ENCODE assay signal across 8 mouse cellular contexts in the genomic region with DNA sequence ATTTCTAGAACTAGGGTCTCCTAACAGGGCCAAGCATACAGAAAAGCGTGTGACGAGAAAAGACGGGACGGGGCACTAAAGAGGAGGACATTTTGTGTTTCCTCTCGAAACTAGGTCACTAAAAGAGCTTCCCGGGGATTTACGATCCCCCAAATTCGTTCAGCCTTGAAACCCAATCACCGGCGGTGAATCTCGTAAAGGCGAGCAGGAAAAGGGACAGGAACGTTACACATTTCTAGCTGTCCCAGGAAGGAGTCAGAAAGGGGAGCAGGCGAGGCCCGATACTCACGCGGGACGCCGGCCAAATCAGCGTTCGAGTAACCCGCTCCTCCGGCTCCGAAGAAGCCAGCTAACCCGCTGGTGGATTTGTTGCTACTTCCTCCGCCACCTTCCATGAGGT. TPM values are rescaled to one million over a fixed set of nuclear protein-coding genes. Genes with fewer than 3 reads are reported as not detected.
DNase-seq lines count a peak whose midpoint lies in the region; ATAC-seq and TF ChIP-seq lines count a peak whose summit lies in the region.

No protein-coding gene starts in this region.

- H3K36me3 ChIP-seq in forebrain, embryonic 11.5 days (ENCODE audit: control insufficient read depth, insufficient read depth, low read length): peaks cover 3% of the 10 kb centered on the region; the same call in 1 of the 2 replicates
- H3K36me3 ChIP-seq in liver, embryonic 12.5 days: peaks cover 37% of the 10 kb centered on the region

- peak overlapping the region; percentile 94 for H3K9ac ChIP-seq in forebrain, embryonic 11.5 days (ENCODE audit: low read length)
- peak overlapping the region; percentile 94 for H3K9ac ChIP-seq in liver, embryonic 12.5 days

- peak overlapping the region; percentile 98 for H3K4me3 ChIP-seq in lung, adult 2 months (replicated peaks; ENCODE audit: extremely low read depth, low read depth, low read length)
- H3K4me3 ChIP-seq in forebrain, embryonic 11.5 days (ENCODE audit: low read depth, low read length): peak overlapping the region; percentile 97
- H3K4me3 ChIP-seq in liver, embryonic 12.5 days: peak overlapping the region; percentile 92

- peak overlapping the region; percentile 60 for H3K4me2 ChIP-seq in forebrain, embryonic 11.5 days (ENCODE audit: low read depth, low read length, severe bottlenecking)
- H3K4me2 ChIP-seq in liver, embryonic 12.5 days: peak overlapping the region; percentile 94

- no peaks in the 10 kb centered on the region for H3K27me3 ChIP-seq in forebrain, embryonic 11.5 days (ENCODE audit: control insufficient read depth, insufficient read depth, low read length)
- no peaks in the 10 kb centered on the region for H3K27me3 ChIP-seq in liver, embryonic 12.5 days (replicated peaks)

- DNase-seq in lung, adult 2 months: no peak
- DNase-seq in lung, adult 18-20 months: no peak
- peak; percentile 41 for DNase-seq in ZHBTc4 (ENCODE audit: low read depth, low spot score)
- DNase-seq in forebrain, embryonic 11.5 days (ENCODE audit: low spot score): peak; percentile 56
- peak; percentile 16 for DNase-seq in skeletal muscle tissue, adult 2 months (ENCODE audit: low read depth, low spot score)
- no peak for DNase-seq in cerebellum, postnatal 10 days
- no peak for DNase-seq in T-cell, adult 2 months (ENCODE audit: low spot score)

- H3K9me3 ChIP-seq in forebrain, embryonic 11.5 days (ENCODE audit: control insufficient read depth, low read length): no peaks in the 10 kb centered on the region
- H3K9me3 ChIP-seq in liver, embryonic 12.5 days (replicated peaks): peaks cover 5% of the 10 kb centered on the region; the same call in 1 of the 2 replicates

- peaks cover 11% of the 10 kb centered on the region for H3K4me1 ChIP-seq in lung, adult 2 months (ENCODE audit: control insufficient read depth, insufficient read depth, low read length)
- H3K4me1 ChIP-seq in forebrain, embryonic 11.5 days (replicated peaks; ENCODE audit: control insufficient read depth, insufficient read depth, low read length): peaks cover 8% of the 10 kb centered on the region; the same call in 1 of the 2 replicates
- H3K4me1 ChIP-seq in liver, embryonic 12.5 days: peaks cover 40% of the 10 kb centered on the region

- no peak for TF ChIP-seq POLR2A in lung, adult 2 months (IDR thresholded peaks at IDR 0.05; ENCODE audit: borderline replicate concordance, extremely low read depth, low read depth, low read length)

- no peak overlapping the region for H3K27ac ChIP-seq in forebrain, embryonic 11.5 days (ENCODE audit: low read depth, low read length)
- H3K27ac ChIP-seq in liver, embryonic 12.5 days: peak overlapping the region; percentile 80

- WGBS in lung, adult 2 months: under 1% methylated on average over 26 of the region's 26 CpGs
- 0% methylated on average over 25 of the region's 26 CpGs for WGBS in forebrain, embryonic 11.5 days
- under 1% methylated on average over 26 of the region's 26 CpGs for WGBS in liver, embryonic 12.5 days (ENCODE audit: insufficient replicate concordance)

- ATAC-seq in forebrain, embryonic 11.5 days (replicated peaks; ENCODE audit: low FRiP score): peak; percentile 27; the same call in 1 of the 2 replicates
- peak; percentile 46; the same call in 1 of the 2 replicates for ATAC-seq in liver, embryonic 12.5 days

- no peak for TF ChIP-seq CTCF in lung, adult 2 months (IDR thresholded peaks at IDR 0.05; ENCODE audit: insufficient read depth, low read length)

RNA-seq across cellular contexts. Expression of a gene that starts 0.3 kb away (rescaled TPM):
- polyA plus RNA-seq in lung, adult 2 months (2012; rRNA removed): 83.6 and 93.2 TPM in 2 replicates
- 274 TPM in 2 replicates for polyA plus RNA-seq in forebrain, embryonic 11.5 days (2014; fragmentation: Nextera tagmentation; extraction: Ambion mirVana)
- polyA plus RNA-seq in liver, embryonic 12.5 days (2016; fragmentation: Nextera tagmentation; extraction: Ambion mirVana): 280 and 286 TPM in 2 replicates

RNA-seq across cellular contexts. Expression of a gene that starts 0.4 kb away (rescaled TPM):
- 4.1 and 4.9 TPM in 2 replicates for polyA plus RNA-seq in lung, adult 2 months (2012; rRNA removed)
- 61.2 and 63.6 TPM in 2 replicates for polyA plus RNA-seq in forebrain, embryonic 11.5 days (2014; fragmentation: Nextera tagmentation; extraction: Ambion mirVana)
- 22.7 and 26.1 TPM in 2 replicates for polyA plus RNA-seq in liver, embryonic 12.5 days (2016; fragmentation: Nextera tagmentation; extraction: Ambion mirVana)

RNA-seq across cellular contexts. Expression of a gene that starts 41.7 kb away (rescaled TPM):
- 29.1 and 36.3 TPM in 2 replicates for polyA plus RNA-seq in lung, adult 2 months (2012; rRNA removed)
- polyA plus RNA-seq in forebrain, embryonic 11.5 days (2014; fragmentation: Nextera tagmentation; extraction: Ambion mirVana): 102 and 105 TPM in 2 replicates
- polyA plus RNA-seq in liver, embryonic 12.5 days (2016; fragmentation: Nextera tagmentation; extraction: Ambion mirVana): 289 and 291 TPM in 2 replicates

RNA-seq across cellular contexts. Expression of a gene that starts 59.5 kb away (rescaled TPM):
- not detected in 2 replicates for polyA plus RNA-seq in lung, adult 2 months (2012; rRNA removed)
- polyA plus RNA-seq in forebrain, embryonic 11.5 days (2014; fragmentation: Nextera tagmentation; extraction: Ambion mirVana): not detected in 2 replicates
- 0.36 and 0.50 TPM in 2 replicates for polyA plus RNA-seq in liver, embryonic 12.5 days (2016; fragmentation: Nextera tagmentation; extraction: Ambion mirVana)

Comparison
In these comparisons a context has a peak if more than half of its experiments do, and no peak if none do; other contexts are left out.
1. DNase-seq: peak in ZHBTc4 (single experiment), forebrain, embryonic 11.5 days (single experiment) and skeletal muscle tissue, adult 2 months (single experiment); none in lung, adult 2 months (single experiment), lung, adult 18-20 months (0 of 2), cerebellum, postnatal 10 days (0 of 2) and T-cell, adult 2 months (single experiment).
2. Peak in every context shown above with its lines, with median percentiles within 50 percentile points of each other: H3K4me3 ChIP-seq.